Mouse (Mus musculus) liver (tissue): ENCODE measurements around the gene Gm21964.
A peak's percentile ranks its signal among the peaks of the same experiment; 100 is the strongest.

Experiments
- DNase-seq: peaks from one replicate; pipeline ENCODE4 v3.0.0-alpha.2; 2020; ENCODE audit warnings: mixed read lengths

The Gm21964 gene

GRCm38 (mm10) chr8:110100907-110101306, at the start of gene Gm21964:
Gm21964 (plus strand) TSS chr8:110101207.
- DNase-seq, result no peak

DNA sequence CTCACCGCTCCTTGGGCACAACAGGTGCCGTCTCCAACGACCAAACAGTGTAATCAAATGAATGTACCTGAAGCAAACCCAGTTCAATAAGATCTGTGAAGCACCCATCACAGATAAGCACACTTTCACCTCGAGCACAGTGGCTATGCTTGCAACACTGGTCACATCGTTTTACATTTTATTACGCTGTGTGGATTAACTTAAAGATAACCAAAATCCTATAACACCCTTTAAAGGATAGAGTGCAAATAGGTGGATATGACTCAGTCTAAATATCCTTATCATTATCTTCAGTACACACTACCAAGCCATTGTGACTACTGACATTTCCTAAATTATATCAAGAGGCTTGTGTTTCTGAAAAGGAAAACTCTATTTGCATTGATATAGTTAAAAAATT, 49.8 kb upstream of the Gm21964 start:
- DNase-seq, result no peak

GRCm38 (mm10) chr8:110058207-110058606, 42.8 kb upstream of the Gm21964 start:
- DNase-seq, result no peak

DNA sequence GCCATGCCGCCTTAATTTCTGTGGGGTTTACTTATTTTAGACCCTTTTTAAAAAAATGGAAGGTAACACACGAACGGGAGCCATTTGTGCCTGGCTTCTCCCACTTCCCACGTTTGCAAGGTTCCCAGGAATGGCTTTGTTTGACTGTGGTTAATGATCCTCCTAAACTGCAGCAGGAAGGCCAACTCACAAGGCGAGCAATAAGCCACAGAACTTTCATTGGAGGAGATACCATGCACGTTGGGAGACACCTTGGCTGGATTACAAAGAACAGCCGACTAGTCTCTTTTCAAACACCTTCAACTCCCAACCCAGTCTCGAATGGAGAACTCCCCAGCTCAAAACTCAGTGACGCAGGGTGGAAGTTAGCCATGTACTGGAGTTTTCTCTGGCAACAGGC, 36.8 kb upstream of the Gm21964 start:
- DNase-seq, result no peak

DNA sequence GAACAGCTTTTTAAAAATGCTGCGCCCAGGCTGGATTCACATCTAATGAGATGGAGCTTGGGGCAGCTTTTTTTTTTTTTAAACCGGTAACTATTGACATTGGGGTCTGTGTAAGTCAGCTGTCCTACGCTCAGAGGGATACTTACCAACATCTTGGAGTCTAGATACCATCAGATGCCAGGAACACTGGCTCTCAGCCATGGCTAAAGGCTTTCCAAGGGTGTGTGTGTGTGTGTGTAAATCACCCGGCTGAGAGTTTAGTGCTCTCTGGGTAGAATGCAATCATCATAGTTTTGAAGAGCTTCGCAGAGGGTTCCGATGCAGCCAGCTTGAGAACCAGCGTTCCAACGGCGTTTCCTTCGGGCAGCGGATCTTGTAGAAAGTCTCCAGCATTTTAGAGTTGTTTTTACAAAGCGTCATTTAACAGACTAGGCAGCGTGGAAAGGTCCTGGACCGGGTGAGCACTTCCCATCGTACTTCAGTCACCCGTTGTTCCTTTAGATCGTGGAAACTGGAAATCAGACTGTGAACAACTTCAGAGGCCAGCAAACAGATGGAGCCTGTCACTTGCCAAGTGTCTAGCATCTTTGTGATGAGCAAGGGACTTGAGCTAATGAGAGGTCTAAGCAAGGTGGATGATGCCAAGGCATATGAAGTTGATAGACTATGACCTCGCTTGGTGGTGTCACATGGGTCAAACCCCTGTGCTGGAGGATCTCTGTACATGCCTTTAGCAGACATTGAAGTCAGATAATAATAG, 36.2 kb upstream of the Gm21964 start:
- DNase-seq, result no peak

GRCm38 (mm10) chr8:110065676-110066075, 35.3 kb upstream of the Gm21964 start:
- DNase-seq, result no peak

GRCm38 (mm10) chr8:110069706-110070105, 31.3 kb upstream of the Gm21964 start:
- no peak for DNase-seq

GRCm38 (mm10) chr8:110071600-110071999, 29.4 kb upstream of the Gm21964 start:
- peak; percentile 54 for DNase-seq

- no peak for DNase-seq
These were observed 26.5 kb upstream of the Gm21964 start for GRCm38 (mm10) chr8:110074496-110074895.

- DNase-seq, result peak; percentile 49
These were observed 21.5 kb upstream of the Gm21964 start, which contains the start of gene Zfp612 for GRCm38 (mm10) chr8:110079282-110080221. Zfp612 (plus strand) TSS chr8:110079746.

DNA sequence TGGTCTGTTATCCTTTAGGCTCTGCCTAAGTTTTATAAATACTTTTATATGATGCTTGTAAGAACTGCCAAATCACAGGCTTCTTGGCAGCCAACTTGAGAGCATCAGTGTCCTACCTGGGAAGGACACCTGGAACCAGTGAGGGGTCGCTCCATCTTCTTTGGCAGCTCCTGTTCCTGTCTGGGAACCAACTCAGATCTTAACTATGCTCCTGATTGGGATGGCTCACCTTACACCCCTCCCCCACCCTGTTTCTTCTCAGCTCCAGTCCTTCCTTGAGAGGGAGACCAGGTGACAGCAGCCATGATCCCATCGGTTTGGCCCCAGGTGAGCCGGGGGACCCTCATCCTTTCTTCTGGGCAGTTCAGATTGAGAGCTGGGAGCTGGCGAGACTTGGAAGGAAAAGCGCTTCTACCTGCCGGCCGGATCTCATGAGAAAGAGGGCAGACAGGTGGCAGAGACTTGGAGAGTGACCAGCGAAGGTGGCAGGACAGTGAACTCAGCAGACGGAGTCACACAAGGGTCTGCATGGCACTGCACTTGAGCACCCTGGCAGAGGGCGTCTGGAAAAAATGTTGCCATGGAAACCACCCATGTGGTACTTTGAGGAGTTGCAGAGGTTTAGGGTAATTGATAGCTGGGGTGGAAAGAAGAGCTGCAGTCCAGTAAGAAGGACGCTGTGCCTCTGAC, 18.4 kb upstream of the Gm21964 start:
- no peak for DNase-seq

DNA sequence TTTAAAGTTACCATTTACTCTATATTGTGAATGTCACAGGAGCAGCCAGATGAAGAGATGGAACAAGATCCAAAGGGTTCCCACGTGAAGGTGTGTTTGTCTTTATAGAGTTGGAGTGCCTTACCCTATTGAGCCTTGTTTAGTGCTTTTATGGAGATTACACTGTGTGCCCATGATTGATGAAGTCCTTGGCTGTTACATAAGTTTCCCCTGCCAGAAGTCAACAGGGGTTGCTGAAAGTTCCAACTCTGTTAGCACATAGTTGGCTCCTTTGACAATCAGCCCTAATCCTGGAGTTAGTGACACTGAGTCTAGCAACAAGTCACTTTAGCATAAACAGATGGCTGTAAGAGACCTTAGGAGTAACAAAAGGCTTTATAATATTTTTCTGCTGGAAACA, 9.1 kb upstream of the Gm21964 start:
- no peak for DNase-seq

- no peak for DNase-seq
These were observed 669 bp downstream of the Gm21964 start for GRCm38 (mm10) chr8:110101676-110102075.

GRCm38 (mm10) chr8:110102653-110103052, 1.6 kb downstream of the Gm21964 start, which contains the start of gene Gm17720:
Gm17720 (minus strand) TSS chr8:110102753.
- DNase-seq, result no peak

DNA sequence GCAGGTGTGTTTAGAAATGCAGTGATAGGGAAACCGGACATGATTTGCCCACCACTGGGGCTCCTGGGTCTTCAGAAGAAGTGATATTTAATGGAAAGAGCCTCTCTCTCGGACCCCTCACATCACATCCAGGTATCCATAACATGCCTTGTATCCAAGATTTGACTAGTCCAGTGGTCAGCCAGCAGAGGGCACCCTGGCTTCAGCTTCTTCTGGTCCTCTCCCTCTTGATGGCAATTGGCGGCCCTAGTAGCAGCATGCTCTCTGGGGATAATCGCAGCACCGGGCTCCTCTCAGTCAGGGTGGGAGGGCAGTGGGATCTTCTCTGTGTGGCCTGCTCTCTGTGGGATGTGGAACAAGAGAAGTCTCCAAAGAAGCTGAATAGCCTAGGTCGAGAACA, 18.7 kb downstream of the Gm21964 start:
- DNase-seq, result no peak

- DNase-seq, result peak; percentile 73
These were observed 29.5 kb downstream of the Gm21964 start for GRCm38 (mm10) chr8:110130537-110130936.

- DNase-seq, result no peak
These were observed 33.2 kb downstream of the Gm21964 start for GRCm38 (mm10) chr8:110134236-110134635.

DNA sequence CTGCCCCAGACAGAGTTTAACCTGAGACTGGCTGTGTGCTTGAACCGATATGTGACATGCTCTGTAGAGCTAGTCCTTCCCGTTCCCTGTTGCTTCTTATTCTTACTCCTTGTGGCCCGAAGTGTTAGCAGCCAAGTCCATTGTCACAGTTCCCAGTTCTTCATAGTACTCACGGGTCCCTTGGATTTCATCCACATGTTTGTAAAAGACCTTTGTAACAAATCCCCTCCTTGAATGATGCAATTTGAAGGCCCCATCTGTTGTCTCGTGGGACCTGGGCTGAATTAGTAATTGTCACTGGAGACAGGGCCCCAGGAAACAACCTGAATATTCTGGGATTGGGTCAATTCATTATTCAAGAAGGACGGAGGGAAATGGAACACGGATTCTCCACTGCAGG, 34.5 kb downstream of the Gm21964 start:
- no peak for DNase-seq

DNA sequence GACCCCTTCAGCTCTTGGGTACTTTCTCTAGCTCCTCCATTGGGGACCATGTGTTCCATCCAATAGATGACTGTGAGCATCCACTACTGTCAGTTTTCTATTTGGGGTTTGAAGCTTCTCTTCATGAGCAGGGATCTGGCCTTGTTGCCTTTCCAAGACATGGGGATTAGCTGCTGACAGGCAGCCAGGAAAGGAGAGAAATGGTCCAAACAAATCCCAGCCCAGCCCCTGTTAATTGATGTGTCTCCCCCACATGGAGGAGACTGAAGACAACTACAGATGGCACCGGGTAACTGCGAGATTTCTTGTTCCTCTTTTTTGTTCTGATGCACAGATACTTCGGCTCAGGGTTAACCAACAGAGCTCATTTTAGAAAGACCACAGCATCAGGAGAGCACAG, 39.1 kb downstream of the Gm21964 start:
- DNase-seq, result no peak

DNA sequence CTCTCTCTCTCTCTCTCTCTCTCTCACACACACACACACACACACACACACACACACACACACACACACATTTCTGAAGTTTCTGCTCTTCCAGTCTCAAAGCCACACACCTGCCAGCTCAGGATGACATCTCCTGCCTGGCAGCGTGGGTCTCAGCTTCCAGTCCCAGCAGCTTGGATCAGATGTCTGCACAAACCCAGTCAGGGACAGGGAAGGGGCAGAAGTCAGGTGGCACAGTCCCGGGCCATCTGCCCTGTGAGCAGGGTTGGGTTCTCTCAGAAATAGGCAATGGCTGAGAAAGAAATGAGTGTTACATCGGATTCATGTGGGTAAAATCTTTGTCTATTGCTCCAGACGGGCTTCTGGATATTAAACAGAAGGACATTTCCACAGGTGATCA, 39.8 kb downstream of the Gm21964 start:
- no peak for DNase-seq

DNA sequence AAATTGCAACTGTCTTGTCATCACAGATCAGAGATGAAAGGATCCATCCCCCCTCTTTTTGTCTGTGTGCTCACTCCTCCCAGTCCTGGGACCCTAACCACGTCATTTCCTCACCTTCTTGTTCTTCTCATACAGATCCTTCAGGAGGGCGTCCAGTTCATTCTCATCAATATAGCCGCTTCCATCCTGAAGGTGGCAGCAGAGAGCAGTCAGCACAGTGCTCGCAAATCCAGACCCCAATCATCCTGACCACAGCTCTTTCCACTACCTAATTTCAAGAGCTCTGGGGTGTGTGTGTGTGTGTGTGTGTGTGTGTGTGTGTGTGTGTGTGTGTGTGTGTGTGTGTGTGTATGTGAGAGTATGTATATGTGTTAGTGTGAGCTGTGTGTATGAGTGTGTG, 44.5 kb downstream of the Gm21964 start:
- peak; percentile 38 for DNase-seq

DNA sequence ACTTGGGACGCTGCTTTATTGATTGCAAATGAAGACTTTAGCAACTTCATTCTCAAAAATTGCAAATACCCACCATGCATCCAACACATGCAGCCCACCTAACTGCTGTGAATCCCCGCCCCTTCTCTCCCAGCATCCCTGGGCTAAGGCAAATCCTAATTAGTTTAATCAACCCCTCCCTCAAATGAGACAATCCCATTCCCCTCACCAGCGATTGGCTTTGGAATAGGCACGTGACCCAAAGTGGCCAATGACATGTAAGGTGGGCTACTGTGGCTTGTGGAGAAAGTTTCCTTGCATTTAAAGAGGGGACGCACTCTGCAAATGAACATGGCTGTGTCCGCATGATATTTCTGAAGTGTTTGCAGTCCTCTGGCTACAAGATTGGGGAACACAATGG, 51.9 kb downstream of the Gm21964 start:
- DNase-seq, result no peak
